Comparison of ENCODE assay signal across 16 mouse cellular contexts in genomic region chr17:80660707-80661380, GRCm38 (mm10).
A peak's percentile ranks its signal among the peaks of the same experiment; 100 is the strongest.
DNase-seq lines count a peak whose midpoint lies in the region; ATAC-seq and TF ChIP-seq lines count a peak whose summit lies in the region.
"Had no signal": no experiment of that assay in that cellular context is flagged by ENCODE, and none has a peak within 500 bp of the region (broad histone marks: within the 10 kb centered on the region; RNA-seq: fewer than 3 reads in every experiment).

No protein-coding gene starts in this region.

- H3K36me3 ChIP-seq in hindbrain, embryonic 11.5 days (ENCODE audit: control insufficient read depth, insufficient read depth, low read length) = no peaks in the 10 kb centered on the region
- no peaks in the 10 kb centered on the region for H3K36me3 ChIP-seq in hindbrain, postnatal 0 days (ENCODE audit: insufficient read depth, low read length)
- H3K36me3 ChIP-seq in hindbrain, embryonic 12.5 days = no peaks in the 10 kb centered on the region
- H3K36me3 ChIP-seq: intestine, embryonic 15.5 days had no signal

- ATAC-seq in hindbrain, embryonic 11.5 days (ENCODE audit: low FRiP score) = peak; percentile 56; the same call in 1 of the 2 replicates
- no peak for ATAC-seq in hindbrain, postnatal 0 days
- peak; percentile 38; the same call in 1 of the 2 replicates for ATAC-seq in hindbrain, embryonic 12.5 days (ENCODE audit: low FRiP score)
- ATAC-seq: intestine, embryonic 15.5 days; liver, postnatal 0 days had no signal

- H3K27ac ChIP-seq in hindbrain, embryonic 11.5 days (ENCODE audit: low read depth, low read length) = no peak overlapping the region
- no peak overlapping the region for H3K27ac ChIP-seq in hindbrain, postnatal 0 days
- peak overlapping the region; percentile 40; the same call in 1 of the 2 replicates for H3K27ac ChIP-seq in hindbrain, embryonic 12.5 days
- H3K27ac ChIP-seq: embryonic facial prominence, embryonic 10.5 days; intestine, embryonic 15.5 days had no signal

- no peaks in the 10 kb centered on the region for H3K4me1 ChIP-seq in hindbrain, embryonic 11.5 days (replicated peaks; ENCODE audit: control insufficient read depth, insufficient read depth, low read length)
- peaks cover 4% of the 10 kb centered on the region; the same call in 1 of the 2 replicates for H3K4me1 ChIP-seq in hindbrain, postnatal 0 days (ENCODE audit: insufficient read depth, low read length)
- peaks cover 12% of the 10 kb centered on the region; the same call in 1 of the 2 replicates for H3K4me1 ChIP-seq in hindbrain, embryonic 12.5 days

- WGBS in hindbrain, embryonic 11.5 days = 75% methylated on average over 15 of the region's 15 CpGs
- 55% methylated on average over 15 of the region's 15 CpGs for WGBS in hindbrain, postnatal 0 days
- WGBS in hindbrain, embryonic 12.5 days = 71% methylated on average over 15 of the region's 15 CpGs

- no peak for TF ChIP-seq POLR2A in brain, embryonic 14.5 days (IDR thresholded peaks at IDR 0.05; ENCODE audit: borderline replicate concordance, extremely low read depth, insufficient read depth, insufficient read length, poor library complexity, severe bottlenecking)

- H3K27me3 ChIP-seq in hindbrain, embryonic 11.5 days (ENCODE audit: control insufficient read depth, insufficient read depth, low read length) = no peaks in the 10 kb centered on the region
- no peaks in the 10 kb centered on the region for H3K27me3 ChIP-seq in hindbrain, postnatal 0 days (ENCODE audit: insufficient read depth, low read length)
- no peaks in the 10 kb centered on the region for H3K27me3 ChIP-seq in hindbrain, embryonic 12.5 days
- H3K27me3 ChIP-seq: intestine, embryonic 15.5 days had no signal

- no peaks in the 10 kb centered on the region for H3K9me3 ChIP-seq in hindbrain, embryonic 11.5 days (ENCODE audit: control insufficient read depth, low read length)
- no peaks in the 10 kb centered on the region for H3K9me3 ChIP-seq in hindbrain, postnatal 0 days (ENCODE audit: low read length)
- no peaks in the 10 kb centered on the region for H3K9me3 ChIP-seq in hindbrain, embryonic 12.5 days (replicated peaks)
- H3K9me3 ChIP-seq: embryonic facial prominence, embryonic 10.5 days; intestine, embryonic 15.5 days had no signal

- no peak overlapping the region for H3K4me3 ChIP-seq in hindbrain, embryonic 11.5 days (ENCODE audit: low read depth, low read length)
- H3K4me3 ChIP-seq in hindbrain, postnatal 0 days (ENCODE audit: low read length) = no peak overlapping the region
- H3K4me3 ChIP-seq in hindbrain, embryonic 12.5 days = no peak overlapping the region
- H3K4me3 ChIP-seq: embryonic facial prominence, embryonic 10.5 days; intestine, embryonic 15.5 days had no signal

- H3K4me2 ChIP-seq in hindbrain, embryonic 11.5 days (replicated peaks; ENCODE audit: low read depth, low read length) = no peak overlapping the region
- no peak overlapping the region for H3K4me2 ChIP-seq in hindbrain, postnatal 0 days (ENCODE audit: low read depth, low read length)
- no peak overlapping the region for H3K4me2 ChIP-seq in hindbrain, embryonic 12.5 days (replicated peaks)
- H3K4me2 ChIP-seq: heart, embryonic 11.5 days; intestine, embryonic 15.5 days had no signal

- H3K9ac ChIP-seq in hindbrain, embryonic 11.5 days (ENCODE audit: low read depth, low read length) = no peak overlapping the region
- H3K9ac ChIP-seq in hindbrain, postnatal 0 days (replicated peaks; ENCODE audit: low read length) = no peak overlapping the region
- no peak overlapping the region for H3K9ac ChIP-seq in hindbrain, embryonic 12.5 days
- H3K9ac ChIP-seq: intestine, embryonic 15.5 days; liver, postnatal 0 days had no signal

- TF ChIP-seq CTCF in hindbrain, postnatal 0 days (IDR thresholded peaks at IDR 0.05; ENCODE audit: low read depth) = no peak
- no peak for TF ChIP-seq CTCF in brain, embryonic 14.5 days (IDR thresholded peaks at IDR 0.05; ENCODE audit: borderline replicate concordance, extremely low read depth, insufficient read depth, insufficient read length)

- DNase-seq in cerebellum, adult 11-12 months = peak; percentile 48
- DNase-seq in cerebellum, adult 8-10 months = no peak
- DNase-seq in hindbrain, embryonic 11.5 days (ENCODE audit: low spot score) = peak; percentile 28
- DNase-seq in hindbrain, postnatal 0 days (ENCODE audit: low spot score) = no peak
- peak; percentile 48 for DNase-seq in brain, embryonic 14.5 days (ENCODE audit: low read depth)
- DNase-seq in right cerebral cortex, adult 18-20 months = no peak
- no peak for DNase-seq in adrenal gland, postnatal 14 days
- DNase-seq: heart, postnatal 14 days; kidney, postnatal 4 days; liver; liver, postnatal 0 days; right cerebral cortex, postnatal 25 days had no signal

Comparison
In these comparisons a context has a peak if more than half of its experiments do, and no peak if none do; other contexts are left out.
1. DNase-seq: peak in cerebellum, adult 11-12 months (single experiment), hindbrain, embryonic 11.5 days (single experiment) and brain, embryonic 14.5 days (single experiment); none in cerebellum, adult 8-10 months (single experiment), hindbrain, postnatal 0 days (single experiment), right cerebral cortex, adult 18-20 months (single experiment) and adrenal gland, postnatal 14 days (single experiment).